Mouse (Mus musculus) liver, adult 2 months (tissue): Measurements from ENCODE around the gene Tas2r104.

Source experiments
- CTCF ChIP-seq: fragments of 200-500 bp; IDR thresholded peaks from 2 replicates; pipeline ENCODE4 v1.5.1; 2011; ENCODE audit warnings: low read depth, low read length, control low read depth
- POLR2A ChIP-seq: fragments of 200-500 bp; IDR thresholded peaks from 2 replicates; pipeline ENCODE4 v1.6.1; 2011; ENCODE audit warnings: low read length, control low read depth; ENCODE audit not compliant: insufficient read depth; ENCODE audit errors: extremely low read depth

- TF ChIP-seq CTCF (no peak), POLR2A (no peak)
Observed at GRCm38 (mm10) chr6:131685644-131686043, at the start of gene Tas2r104.
